Mouse (Mus musculus): ENCODE results near the gene Ppm1d.
A peak's percentile ranks its signal among the peaks of the same experiment; 100 is the strongest.

Ppm1d gene

DNA sequence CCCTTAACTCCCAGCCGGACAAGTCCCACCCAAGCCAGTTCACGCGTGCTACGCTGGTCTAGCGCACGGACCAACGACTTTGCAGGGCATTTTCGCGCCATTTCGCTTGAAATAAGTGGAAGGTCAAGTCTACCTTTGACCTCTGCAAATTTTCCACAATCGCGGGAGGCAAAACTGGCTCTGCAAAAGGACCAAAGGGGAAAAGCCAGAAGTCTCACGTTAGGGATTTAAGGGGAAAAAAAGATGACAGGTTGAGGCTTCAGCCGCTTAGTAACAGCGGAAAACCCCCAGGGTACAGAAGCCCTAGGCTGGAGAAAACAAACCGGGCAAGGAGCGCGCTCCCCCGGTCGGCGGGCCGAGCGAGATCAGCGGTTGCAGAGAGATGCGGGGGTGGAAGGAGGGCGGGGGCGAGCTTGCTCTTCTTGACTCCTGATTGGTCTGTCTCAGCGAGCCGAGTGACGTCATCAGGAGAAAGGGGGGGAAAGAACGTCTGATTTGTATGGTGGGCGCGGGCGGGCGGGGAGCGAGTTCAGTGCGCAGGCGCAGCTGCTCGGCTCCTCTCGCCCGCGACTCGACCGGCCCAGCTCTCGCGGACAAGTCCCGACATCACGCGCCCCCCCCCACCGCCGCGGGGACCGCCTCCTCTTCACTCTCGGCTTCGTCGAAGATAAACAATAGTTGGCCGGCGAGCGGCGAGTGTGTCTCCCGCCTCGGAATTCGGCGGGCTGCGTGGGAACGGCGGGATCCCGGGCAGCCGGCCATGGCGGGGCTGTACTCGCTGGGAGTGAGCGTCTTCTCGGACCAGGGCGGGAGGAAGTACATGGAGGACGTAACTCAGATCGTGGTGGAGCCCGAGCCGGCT is at the start of gene Ppm1d:
Gene Ppm1d, plus strand, starts transcription at position 532 of the 862 bp plus-strand sequence.
- DNase-seq (ENCODE audit: low read depth, low spot score), result peak; percentile 99

DNA sequence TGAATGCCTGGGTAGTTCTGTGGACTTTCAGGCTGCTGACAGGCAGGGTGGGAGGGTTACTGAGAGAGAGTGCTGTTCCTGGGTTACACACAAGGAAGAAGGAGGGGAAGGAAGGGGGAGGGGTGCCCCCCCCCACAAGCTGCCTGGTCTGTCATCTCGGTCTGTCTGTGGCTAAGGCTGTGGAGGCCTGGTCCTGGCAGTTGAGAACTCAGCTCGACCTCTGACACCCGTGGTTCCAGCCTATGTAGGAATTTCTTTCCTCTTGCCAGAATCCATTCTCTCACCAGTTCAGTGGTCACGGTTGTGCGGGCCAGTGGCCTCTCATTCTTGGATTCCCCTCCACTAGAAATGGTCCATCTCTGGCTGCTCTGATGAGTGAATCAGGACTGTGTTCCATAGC is 46.4 kb upstream of the Ppm1d start:
- DNase-seq (ENCODE audit: low read depth, low spot score), result peak; percentile 89

DNA sequence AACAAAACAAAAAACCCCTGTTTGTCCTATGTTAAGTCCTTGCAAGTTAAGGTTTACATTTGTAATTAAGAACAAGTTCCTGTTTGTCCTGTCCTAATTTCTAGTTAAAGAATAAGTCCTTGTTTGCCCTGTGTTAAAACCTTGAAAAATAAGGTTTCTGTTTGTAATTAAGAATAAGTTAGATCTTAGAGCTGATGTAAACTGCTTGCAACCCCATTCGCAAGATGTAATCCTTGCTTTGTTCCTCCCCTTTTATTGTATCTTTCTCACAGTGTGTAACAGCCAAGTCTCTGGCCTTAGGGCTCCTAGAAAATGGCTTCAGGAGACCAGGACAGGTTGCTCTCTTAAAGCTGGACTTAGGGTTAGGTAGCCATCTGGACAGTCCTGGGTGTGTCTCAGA is 43.7 kb upstream of the Ppm1d start:
- peak; percentile 25 for DNase-seq (ENCODE audit: low read depth, low spot score)

DNA sequence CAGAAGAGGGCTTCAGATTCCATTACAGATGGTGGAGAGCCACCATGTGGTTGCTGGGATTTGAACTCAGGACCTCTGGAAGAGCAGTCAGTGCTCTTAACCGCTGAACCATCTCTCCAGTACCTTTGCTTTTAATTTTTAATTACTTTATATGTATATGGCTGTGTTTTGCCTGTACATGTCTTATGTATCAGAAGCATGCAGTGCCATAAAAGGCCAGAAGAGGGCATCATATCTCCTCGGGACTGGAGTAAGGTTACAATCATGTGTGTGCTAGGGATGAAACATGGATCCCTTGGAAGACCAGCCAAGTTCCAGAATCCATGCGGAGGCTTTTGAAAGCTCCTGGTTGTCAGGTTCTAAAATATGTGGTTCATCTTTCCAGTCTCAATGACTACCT is 40.4 kb upstream of the Ppm1d start:
- peak; percentile 69 for DNase-seq (ENCODE audit: low read depth, low spot score)

DNA sequence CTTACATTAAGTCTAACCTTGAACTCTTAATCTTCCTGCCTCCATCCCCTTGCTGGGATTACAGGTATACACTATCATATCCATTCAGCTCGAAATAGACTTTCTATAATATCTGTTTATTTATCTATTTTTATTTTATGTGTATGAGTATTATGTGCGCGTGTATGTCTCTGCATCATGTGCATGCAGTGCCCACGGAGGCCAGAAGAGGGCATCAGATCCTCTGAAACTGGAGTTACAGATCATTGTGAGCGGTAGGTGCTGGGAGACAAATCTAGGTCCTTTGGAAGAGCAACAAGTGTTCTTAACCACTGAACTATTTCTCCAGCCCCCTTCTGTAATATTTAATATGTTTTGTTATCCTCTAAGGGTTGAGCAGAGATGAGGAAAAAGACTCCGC is 37.7 kb upstream of the Ppm1d start:
- DNase-seq (ENCODE audit: low read depth, low spot score), result peak; percentile 25

DNA sequence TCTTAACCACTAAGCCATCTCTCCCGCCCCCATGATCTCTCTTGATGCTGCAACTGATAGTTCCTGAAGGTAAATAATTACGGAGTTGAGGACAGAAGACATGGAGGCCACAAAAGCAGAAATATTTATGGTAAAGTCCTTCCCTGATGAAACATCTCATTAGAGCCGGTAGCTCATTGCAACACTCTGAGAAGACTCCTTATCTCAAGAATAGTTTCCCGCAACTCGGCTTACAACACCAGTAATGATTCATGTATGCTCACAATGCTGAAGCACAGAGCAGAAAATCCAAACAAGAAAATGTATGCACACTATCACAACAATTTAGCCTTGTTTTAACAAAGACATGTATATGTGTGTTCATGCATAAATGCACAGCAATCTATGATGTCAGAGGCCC is 35.9 kb upstream of the Ppm1d start:
- peak; percentile 20 for DNase-seq (ENCODE audit: low read depth, low spot score)

DNA sequence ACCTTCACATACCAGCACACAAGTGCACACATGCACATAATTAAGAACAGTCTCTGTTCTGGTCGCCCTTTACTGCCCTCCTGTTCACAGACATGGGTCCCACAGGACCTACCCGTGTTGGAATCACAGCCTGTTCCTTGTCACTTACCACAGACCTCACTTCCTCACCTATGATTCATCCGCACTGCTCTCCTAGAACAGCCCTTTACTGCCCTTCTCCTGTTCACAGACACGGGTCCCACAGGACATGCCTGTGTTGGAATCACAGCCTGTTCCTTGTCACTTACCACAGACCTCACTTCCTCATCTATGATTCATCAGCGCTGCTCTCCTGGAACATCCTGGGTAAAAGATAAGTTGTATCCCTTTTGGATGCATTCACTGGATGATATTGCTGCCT is 33.4 kb upstream of the Ppm1d start:
- DNase-seq (ENCODE audit: low read depth, low spot score), result peak; percentile 70

DNA sequence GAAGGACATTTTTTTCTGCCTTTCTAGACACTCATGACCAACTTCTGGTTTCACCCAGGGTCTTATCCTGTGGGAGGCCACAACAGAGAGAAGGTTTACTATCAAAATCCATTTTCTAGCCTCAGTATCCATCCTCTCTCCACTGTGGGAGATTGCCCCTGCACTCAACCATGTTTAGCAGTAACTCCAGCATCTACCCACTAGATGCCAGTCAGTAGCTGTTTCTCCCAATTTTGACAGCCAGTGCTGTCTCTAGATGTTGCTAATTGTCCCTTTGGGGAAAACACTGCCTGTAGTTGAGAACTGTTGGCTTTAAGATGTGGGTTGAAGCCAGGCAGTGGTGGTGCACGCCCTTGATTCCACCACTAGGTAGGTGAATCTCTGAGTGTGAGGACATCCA is 32.9 kb upstream of the Ppm1d start:
- DNase-seq (ENCODE audit: low read depth, low spot score), result peak; percentile 27

DNA sequence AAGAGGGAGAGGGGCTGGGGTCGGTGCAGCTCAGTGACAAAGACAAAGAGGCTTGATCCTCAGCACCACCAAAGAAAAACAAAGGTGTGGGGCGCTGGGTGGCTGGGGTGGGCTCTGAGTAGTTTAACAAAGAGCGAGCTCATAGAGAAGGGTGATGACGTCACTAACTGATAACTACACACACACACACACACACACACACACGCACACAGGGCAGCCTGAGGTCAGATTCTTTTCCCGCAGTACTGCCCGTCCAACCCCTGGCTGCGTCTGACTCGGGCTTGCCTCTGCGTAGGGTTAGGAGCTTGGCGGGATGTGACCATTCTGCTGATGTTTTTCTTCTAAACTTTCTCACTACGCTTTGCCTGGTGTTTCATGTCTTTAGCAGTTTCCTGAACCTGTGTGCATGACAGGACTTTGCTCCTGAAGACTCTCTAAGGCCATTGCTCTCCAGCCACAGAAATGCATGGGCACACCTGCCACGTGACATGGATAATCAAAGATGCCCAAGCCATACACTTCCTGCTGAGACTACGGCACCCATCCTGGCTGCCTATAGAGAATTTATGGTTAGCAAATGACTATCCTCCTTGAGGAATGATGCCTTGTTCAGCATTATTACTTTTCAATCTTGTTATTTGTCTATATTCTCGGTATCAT is 29.7 kb upstream of the Ppm1d start:
- no peak for DNase-seq (ENCODE audit: low read depth, low spot score)

DNA sequence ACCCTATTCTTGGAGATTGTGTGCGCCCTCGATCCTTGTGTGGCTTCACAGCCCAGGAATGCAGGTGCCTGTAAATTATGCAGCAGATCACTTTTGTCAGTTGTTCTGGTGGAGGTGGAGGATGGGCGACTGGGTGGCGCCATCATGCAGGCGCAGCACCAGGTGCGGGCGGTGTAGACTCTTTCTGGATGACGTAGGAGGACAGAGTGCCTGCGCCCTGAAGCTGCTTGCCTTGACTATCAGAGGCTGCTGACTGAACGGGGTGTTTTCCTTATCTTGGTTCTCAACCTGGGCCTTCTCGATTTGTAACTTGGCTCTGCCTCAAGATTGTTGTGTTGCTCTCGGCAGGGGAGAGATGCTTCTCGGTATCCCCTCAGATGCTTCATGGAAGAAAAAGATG is 13.1 kb upstream of the Ppm1d start:
- DNase-seq (ENCODE audit: low read depth, low spot score), result no peak

DNA sequence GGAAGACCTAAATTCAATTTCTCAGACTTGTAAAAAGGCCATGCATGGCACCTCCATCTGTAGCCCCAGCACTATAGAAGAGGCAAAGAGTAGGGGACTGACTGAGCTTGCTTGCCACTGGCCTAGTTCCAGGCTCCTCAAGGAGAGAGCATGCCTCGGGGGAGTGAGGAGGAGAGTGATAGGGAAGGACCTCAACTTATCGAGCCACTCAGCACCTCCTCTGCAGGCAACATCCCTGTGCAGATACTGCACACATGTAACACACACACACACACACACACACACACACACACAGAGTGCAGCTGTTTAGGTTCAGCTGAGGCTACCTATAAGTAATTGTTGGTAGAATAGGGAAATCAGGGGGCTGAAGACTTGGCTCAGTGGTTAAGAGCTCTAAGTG is 11.2 kb upstream of the Ppm1d start:
- no peak for DNase-seq (ENCODE audit: low read depth, low spot score)

DNA sequence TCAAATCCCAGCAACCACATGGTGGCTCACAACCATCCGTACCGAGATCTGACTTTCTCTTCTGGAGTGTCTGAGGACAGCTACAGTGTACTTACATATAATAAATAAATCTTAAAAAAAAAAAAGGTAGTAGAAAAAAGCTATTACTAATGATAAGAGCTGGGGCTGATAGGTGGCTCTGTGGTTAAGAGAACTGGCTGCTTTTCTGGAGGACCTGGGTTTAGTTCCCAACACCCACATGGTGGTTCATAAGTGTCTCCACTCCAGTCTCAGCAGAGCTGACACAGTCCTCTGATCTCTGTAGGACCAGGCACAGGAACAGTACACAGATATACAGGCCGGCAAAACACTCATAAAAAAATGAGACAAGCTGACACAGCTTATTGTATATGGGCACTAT is 9.9 kb upstream of the Ppm1d start:
- DNase-seq (ENCODE audit: low read depth, low spot score), result no peak

DNA sequence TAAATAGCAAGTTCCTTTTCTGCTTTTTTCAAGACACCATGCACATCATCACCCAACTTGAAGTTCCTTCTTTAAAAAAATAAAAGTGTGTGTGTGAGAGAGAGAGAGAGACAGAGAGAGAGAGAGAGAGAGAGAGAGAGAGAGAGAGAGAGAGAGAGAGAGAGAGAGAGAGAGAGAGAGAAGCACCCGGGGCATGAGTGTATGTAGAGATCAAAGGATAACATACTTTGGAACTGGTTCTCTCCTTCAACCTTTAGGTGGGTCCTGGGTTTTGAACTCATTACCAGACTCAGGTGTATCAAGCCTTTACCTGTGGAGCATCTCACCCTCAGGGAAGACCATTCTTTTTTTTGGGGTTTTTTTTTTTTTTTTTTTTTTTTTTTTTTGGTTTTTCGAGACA is 9.2 kb upstream of the Ppm1d start:
- DNase-seq (ENCODE audit: low read depth, low spot score), result no peak

DNA sequence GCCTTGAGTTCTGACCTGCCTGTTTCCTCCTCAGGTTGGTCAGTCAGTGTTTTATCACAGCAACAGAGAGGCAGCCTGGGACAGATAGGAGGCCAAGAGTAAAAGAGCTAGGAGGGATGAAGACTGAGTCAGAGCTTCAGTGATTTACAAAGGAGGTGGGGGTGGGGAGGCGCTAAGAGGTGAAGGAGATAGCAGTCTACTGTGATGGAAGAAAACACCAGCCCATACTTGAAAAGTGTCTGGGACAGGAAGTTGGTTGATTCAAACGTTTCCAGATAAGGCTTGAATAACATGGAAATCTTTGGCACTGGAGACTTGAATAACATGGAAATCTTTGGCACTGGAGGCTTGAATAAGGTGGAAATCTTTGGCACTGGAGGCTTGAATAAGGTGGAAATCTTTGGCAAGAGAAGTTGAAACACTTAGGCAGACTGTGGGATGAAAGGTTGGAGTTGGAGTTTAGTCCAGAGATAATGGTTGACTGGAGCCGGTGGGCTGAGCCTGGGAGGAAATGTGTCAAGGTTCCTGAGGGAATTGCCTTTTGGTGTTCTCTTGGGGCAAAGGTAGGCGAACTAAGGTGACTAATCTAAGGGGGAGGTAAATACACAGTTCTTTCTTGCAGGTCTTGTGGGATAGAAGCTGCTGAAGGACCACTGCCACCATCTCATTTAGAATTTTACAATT is 4.3 kb upstream of the Ppm1d start:
- DNase-seq (ENCODE audit: low read depth, low spot score), result no peak

DNA sequence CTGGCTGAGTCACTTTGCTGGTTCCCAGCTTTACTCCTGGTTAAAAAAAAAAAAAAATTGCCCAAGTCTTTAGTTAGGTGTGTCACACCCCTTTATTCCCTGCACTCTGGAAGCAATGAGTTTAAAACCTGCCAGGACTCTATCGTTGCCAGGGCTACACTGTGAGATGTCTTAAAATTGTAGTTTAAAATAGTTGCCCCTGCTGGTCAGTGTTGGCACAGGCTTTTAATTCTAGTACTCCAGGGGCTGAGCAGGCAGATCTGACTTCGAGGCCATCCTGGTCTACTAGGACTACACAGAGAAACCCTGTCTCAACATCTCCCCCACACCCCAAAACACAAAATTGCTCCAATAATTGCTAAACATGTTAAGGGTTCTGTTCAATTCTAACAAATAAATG is 2.2 kb upstream of the Ppm1d start:
- DNase-seq (ENCODE audit: low read depth, low spot score), result peak; percentile 52

DNA sequence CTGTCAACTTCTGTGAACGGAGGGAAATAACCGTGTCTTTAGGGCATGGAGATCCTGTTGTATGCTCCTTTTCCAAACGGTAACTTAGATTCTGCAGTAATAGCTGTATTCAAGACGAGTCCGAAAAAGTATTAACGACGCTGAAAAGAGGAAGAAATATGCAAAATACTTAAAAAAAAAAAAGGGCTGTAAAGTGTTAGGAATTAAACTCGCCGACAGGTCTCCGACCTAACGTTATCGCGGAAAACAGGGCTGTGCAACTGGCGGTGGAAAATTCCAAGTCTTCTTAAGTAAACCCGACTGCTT is 684 bp upstream of the Ppm1d start:
- DNase-seq (ENCODE audit: low read depth, low spot score), result no peak

DNA sequence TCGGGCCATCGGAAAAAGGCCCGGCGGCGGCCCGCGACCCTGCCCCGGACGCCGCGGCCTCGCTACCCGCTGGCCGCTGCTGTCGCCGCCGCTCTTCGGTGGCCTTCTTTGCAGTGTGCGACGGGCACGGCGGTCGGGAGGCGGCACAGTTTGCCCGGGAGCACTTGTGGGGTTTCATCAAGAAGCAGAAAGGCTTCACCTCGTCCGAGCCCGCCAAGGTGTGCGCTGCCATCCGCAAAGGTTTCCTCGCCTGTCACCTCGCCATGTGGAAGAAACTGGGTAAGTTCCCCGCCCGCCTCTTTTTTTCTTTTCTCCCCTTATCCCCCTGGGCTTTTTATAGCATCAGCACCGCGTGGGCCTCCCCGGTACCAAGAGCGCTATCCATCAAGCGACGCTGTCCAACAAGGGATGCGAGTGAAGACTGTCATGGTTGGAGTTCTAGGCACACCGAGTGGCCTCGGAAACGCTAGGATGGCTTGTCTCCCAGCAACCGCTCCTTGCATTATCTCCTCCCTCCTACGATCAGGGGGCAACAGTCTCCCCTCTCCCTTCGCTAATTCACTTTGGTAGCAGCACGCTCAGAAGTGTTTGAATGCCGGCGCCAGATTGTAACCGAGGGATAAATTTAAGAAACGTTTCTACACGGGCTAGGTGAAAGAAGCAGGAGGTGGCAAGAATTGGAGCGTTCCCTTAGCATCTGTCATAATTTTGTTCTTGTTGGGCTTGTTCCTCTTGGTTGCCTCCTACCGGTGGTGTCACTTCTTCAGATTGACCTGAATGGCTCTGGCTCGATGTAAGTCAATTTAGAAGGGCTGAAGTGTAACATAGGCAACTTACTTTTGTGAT is 824 bp downstream of the Ppm1d start:
- peak; percentile 85 for DNase-seq (ENCODE audit: low read depth, low spot score)

DNA sequence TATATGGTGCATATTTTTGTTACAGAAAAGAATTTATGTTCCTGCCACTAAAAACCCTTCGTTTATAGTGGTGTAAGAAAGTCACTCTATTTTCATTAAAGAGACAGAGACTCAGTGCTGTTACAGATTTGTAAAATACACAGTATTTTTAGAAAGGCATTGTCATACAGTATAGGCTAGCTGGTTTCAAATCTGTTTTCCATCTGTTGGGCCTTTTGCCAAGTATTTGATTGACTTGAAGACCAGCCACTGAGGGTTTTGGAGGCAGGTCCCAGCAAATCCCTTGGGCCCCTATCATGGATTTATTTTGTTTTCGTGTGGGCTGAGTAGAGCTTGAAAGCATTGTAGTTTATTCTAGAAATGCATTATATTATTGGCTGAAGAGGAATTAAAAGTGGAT is 1.8 kb downstream of the Ppm1d start:
- peak; percentile 96 for DNase-seq (ENCODE audit: low read depth, low spot score)

DNA sequence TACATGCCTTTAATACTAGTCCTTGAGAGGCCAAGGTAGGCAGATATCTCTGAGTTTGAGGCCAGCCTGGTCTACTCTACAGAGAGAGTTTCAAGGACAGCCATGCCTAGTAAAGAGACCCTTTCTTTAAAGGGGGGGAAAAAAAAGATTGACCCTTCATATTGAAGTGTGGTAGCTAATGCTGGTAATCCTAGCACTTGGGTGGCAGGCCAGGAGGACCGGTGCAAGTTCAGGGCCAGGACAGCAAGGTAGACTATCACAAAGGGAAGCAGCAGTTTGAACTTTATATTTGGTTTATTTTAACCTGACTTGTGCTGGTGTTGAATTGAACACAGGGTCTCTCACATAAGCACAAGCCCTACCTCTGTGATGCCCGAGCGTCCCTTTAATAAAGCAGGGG is 2.3 kb downstream of the Ppm1d start:
- DNase-seq (ENCODE audit: low read depth, low spot score), result no peak

DNA sequence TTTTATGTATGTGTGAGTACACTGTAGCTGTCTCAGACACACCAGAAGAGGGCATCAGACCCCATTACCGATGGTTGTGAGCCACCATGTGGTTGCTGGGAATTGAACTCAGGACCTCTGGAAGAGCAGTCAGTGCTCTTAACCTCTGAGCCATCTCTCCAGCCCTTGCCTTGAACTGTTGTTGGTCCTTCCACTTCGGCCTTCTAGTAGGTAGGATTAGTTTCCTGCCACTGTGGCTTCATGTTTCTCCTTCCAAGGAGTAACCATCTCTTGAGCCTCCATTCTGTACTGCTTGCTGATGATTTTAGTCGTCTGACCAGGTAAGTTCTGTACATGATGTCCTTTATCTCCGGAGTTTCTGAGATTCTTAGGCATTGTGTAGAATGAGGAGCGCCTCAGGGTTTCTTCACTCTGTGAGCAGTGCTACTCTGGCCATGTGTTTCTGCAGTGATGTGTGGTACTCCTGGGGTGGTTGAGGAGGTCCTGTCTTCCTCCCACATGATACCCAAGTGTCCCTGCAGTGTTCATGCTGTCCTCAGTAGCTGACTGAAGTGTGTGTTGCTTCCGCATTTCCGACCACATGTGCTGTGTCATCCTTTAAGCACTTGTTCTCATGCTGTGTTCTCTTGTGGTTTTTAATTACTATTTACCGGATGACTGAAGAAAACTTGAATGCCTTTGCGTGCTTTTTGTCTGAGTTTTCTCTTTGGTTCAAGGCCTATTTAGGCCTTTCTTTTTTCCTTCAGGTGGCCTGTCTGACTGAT is 12.7 kb downstream of the Ppm1d start:
- DNase-seq (ENCODE audit: low read depth, low spot score), result no peak

DNA sequence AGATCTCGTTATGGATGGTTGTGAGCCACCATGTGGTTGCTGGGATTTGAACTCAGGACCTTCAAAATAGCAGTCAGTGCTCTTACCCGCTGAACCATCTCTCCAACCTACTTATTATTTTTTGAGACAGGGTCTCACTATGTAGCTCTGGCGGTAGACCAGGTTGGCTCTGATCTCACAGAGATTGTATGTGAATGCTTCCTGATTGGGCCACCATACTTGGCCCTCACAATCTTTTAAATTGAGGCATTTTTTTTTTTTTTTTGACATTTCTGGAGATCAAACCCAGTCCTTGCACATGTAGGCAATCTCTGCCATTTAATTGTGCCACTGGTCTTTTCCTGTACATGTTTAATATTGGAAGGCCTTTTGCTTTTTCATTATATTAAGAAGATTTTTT is 17.7 kb downstream of the Ppm1d start:
- no peak for DNase-seq (ENCODE audit: low read depth, low spot score)

Data from 3T3-L1 (cell line).